ENCODE assay signal across 11 mouse cellular contexts in the genomic region with DNA sequence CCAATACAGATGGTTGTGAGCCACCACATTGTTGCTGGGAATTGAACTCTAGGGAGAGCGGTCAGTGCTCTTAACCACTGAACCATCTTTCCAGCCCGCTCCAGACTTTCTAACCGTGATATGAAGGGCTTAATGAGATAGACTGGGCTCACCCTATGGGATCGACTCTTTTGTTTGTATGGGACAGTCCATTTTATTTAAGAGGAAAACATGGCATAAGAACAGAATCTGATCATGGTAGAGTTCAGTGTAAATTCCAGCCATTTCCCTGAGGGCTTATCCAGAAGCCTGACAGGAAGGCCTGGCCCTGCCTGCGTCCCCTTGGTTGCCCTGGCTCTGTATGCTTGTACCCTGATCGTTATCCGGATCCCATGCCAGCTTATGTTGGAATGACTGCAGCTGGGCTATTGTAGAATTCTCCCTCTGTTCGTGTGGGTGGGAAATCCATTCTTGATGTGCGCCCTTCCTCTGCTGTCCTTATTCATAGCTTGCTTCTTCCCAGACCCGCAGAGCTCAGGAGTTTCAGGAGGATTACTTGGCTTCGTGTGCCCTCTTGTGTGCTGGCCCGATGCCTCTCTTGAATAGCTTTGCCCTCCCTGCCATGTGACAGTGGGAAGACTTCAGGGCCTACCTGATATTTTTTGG.
DNase-seq lines count a peak whose midpoint lies in the region; ATAC-seq and TF ChIP-seq lines count a peak whose summit lies in the region.
"Had no signal": no experiment of that assay in that cellular context is flagged by ENCODE, and none has a peak within 500 bp of the region (broad histone marks: within the 10 kb centered on the region; RNA-seq: fewer than 3 reads in every experiment).

No protein-coding gene starts in this region.

- H3K4me3 ChIP-seq in heart, embryonic 12.5 days: no peak overlapping the region
- H3K4me3 ChIP-seq in hindbrain, postnatal 0 days (ENCODE audit: low read length): no peak overlapping the region

- WGBS in heart, embryonic 12.5 days: 80% methylated on average over 12 of the region's 12 CpGs
- WGBS in hindbrain, postnatal 0 days: 50% methylated on average over 12 of the region's 12 CpGs

- no peaks in the 10 kb centered on the region for H3K9me3 ChIP-seq in heart, embryonic 12.5 days (replicated peaks)
- H3K9me3 ChIP-seq in hindbrain, postnatal 0 days (ENCODE audit: low read length): no peaks in the 10 kb centered on the region
- H3K9me3 ChIP-seq: heart, embryonic 15.5 days had no signal

- H3K9ac ChIP-seq in heart, embryonic 12.5 days: no peak overlapping the region
- H3K9ac ChIP-seq in hindbrain, postnatal 0 days (replicated peaks; ENCODE audit: low read length): no peak overlapping the region
- H3K9ac ChIP-seq: heart, embryonic 15.5 days had no signal

- peak; percentile 8 for DNase-seq in heart, postnatal 4 days
- DNase-seq in cerebellum, postnatal 10 days: peak; percentile 67 to 74
- peak; percentile 67 for DNase-seq in hindbrain, postnatal 0 days (ENCODE audit: low spot score)
- peak; percentile 53 to 59 for DNase-seq in right cerebral cortex, adult 2 months (ENCODE audit: low spot score in 2 of 2)
- no peak for DNase-seq in natural killer cell, adult 2 months (ENCODE audit: low spot score in 2 of 2)
- DNase-seq: kidney, postnatal 4 days had no signal

- H3K27me3 ChIP-seq in heart, embryonic 12.5 days (replicated peaks): no peaks in the 10 kb centered on the region
- H3K27me3 ChIP-seq in hindbrain, postnatal 0 days (ENCODE audit: insufficient read depth, low read length): no peaks in the 10 kb centered on the region
- H3K27me3 ChIP-seq: heart, embryonic 15.5 days had no signal

- TF ChIP-seq CTCF in hindbrain, postnatal 0 days (IDR thresholded peaks at IDR 0.05; ENCODE audit: low read depth): peak; percentile 59

- H3K36me3 ChIP-seq in heart, embryonic 12.5 days: no peaks in the 10 kb centered on the region
- H3K36me3 ChIP-seq in hindbrain, postnatal 0 days (ENCODE audit: insufficient read depth, low read length): no peaks in the 10 kb centered on the region
- H3K36me3 ChIP-seq: heart, embryonic 15.5 days had no signal

- H3K4me1 ChIP-seq in heart, embryonic 12.5 days (replicated peaks): peaks cover 10% of the 10 kb centered on the region
- peaks cover 6% of the 10 kb centered on the region; the same call in 1 of the 2 replicates for H3K4me1 ChIP-seq in hindbrain, postnatal 0 days (ENCODE audit: insufficient read depth, low read length)

- no peak overlapping the region for H3K4me2 ChIP-seq in heart, embryonic 12.5 days
- no peak overlapping the region for H3K4me2 ChIP-seq in hindbrain, postnatal 0 days (ENCODE audit: low read depth, low read length)

- H3K27ac ChIP-seq in heart, embryonic 12.5 days (ENCODE audit: poor library complexity, severe bottlenecking): no peak overlapping the region
- H3K27ac ChIP-seq in hindbrain, postnatal 0 days: no peak overlapping the region; the same call in 1 of the 2 replicates
- H3K27ac ChIP-seq: heart, embryonic 15.5 days; macrophage had no signal

- no peak for ATAC-seq in heart, embryonic 12.5 days (ENCODE audit: insufficient number of reproducible peaks, low FRiP score)
- ATAC-seq in hindbrain, postnatal 0 days: peak; percentile 72
- ATAC-seq in megakaryocyte progenitor cell, adult 5-6 weeks (replicated peaks; ENCODE audit: poor library complexity): no peak
- ATAC-seq: activated CD4-positive, CD25-positive, alpha-beta regulatory T cell, adult 4 months had no signal

Comparison
In these comparisons a context has a peak if more than half of its experiments do, and no peak if none do; other contexts are left out.
1. DNase-seq: peak in heart, postnatal 4 days (single experiment), cerebellum, postnatal 10 days (2 of 2), hindbrain, postnatal 0 days (single experiment) and right cerebral cortex, adult 2 months (2 of 2); none in natural killer cell, adult 2 months (0 of 2).